Mouse (Mus musculus): ENCODE data around the gene Lsamp. TPM values are rescaled to one million over a fixed set of nuclear protein-coding genes. Genes with fewer than 3 reads are reported as not detected.

Gene Lsamp
- polyA plus RNA-seq, 1 experiment from 2014 or later, result 0.20 TPM

DNA sequence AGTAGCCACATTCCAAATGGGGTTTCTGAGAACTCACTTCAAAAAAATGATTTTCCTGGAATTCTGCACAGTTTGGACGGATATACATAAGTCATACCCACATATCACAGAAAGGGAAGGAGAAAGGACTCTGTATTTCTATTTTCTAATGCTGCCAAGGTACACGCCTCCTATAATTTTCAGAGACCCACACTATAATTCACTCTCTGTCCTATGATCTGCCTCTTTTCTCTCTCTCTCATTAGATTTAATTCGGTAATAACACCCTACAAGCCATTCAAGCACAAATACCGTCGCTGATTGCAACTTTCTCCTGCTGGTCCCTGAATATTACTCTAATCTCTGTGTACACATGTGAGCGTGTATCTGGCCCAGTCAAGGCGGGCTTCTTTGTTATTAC is 311.1 kb downstream of the Lsamp start:
- no peak overlapping the region for H3K4me3 ChIP-seq (ENCODE audit: low read depth, low read length)
- 77% methylated on average over 7 of the region's 7 CpGs for WGBS
- ATAC-seq, result no peak

DNA sequence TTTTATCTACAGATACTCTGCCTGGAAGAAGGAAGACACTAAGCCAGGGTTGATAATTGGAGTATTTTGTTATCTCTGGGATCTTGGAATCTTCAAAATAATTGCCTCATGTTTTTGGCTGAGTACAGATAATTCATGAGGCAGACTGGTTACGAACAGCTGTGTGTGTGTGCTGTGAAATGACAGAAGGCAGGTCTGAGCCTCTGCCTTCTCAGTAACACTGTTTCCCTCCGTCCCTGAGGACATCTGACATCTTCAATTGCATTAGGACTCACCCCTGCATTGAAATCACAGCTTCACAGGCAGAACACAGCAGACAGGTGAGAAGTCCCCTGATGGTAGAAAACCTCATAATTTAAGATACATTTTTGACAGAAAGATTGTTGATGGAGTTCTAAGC is 323.5 kb downstream of the Lsamp start:
- Histone ChIP-seq H3K36me3 (ENCODE audit: insufficient read depth, low read length) (no peaks in the 10 kb centered on the region), H3K4me1 (ENCODE audit: insufficient read depth, low read depth, low read length) (no peaks in the 10 kb centered on the region), H3K9ac (replicated peaks; ENCODE audit: low read depth) (no peak overlapping the region), H3K4me2 (replicated peaks; ENCODE audit: low read depth, low read length) (no peak overlapping the region), H3K4me3 (ENCODE audit: low read depth, low read length) (no peak overlapping the region), H3K27ac (ENCODE audit: low read length) (no peak overlapping the region), H3K9me3 (ENCODE audit: low read length) (no peaks in the 10 kb centered on the region), H3K27me3 (replicated peaks; ENCODE audit: insufficient read depth, low read length) (no peaks in the 10 kb centered on the region)
- DNase-seq (ENCODE audit: low spot score) (no peak), ATAC-seq (no peak)
- 49% methylated on average over 2 of the region's 2 CpGs for WGBS
- TF ChIP-seq EP300 (IDR thresholded peaks at IDR 0.05), result no peak
- no peak for TF ChIP-seq CTCF (IDR thresholded peaks at IDR 0.05)

More for the DNA sequence above, 311.1 kb downstream of the Lsamp start:
- Histone ChIP-seq H3K9ac (replicated peaks; ENCODE audit: low read depth) (no peak overlapping the region), H3K36me3 (ENCODE audit: insufficient read depth, low read length) (no peaks in the 10 kb centered on the region), H3K27ac (ENCODE audit: low read length) (no peak overlapping the region), H3K4me2 (replicated peaks; ENCODE audit: low read depth, low read length) (no peak overlapping the region), H3K4me1 (ENCODE audit: insufficient read depth, low read depth, low read length) (no peaks in the 10 kb centered on the region), H3K27me3 (replicated peaks; ENCODE audit: insufficient read depth, low read length) (no peaks in the 10 kb centered on the region), H3K9me3 (ENCODE audit: low read length) (no peaks in the 10 kb centered on the region)
- DNase-seq (ENCODE audit: low spot score), result no peak
- no peak for TF ChIP-seq CTCF (IDR thresholded peaks at IDR 0.05)
- TF ChIP-seq EP300 (IDR thresholded peaks at IDR 0.05), result no peak

GRCm38 (mm10) chr16:40316199-40316598 is 332.0 kb downstream of the Lsamp start:
- H3K4me2 ChIP-seq (replicated peaks; ENCODE audit: low read depth, low read length), result no peak overlapping the region
- no peak overlapping the region for H3K27ac ChIP-seq (ENCODE audit: low read length)
- no peaks in the 10 kb centered on the region for H3K27me3 ChIP-seq (replicated peaks; ENCODE audit: insufficient read depth, low read length)
- no peaks in the 10 kb centered on the region for H3K9me3 ChIP-seq (ENCODE audit: low read length)
- 86% methylated on average over 2 of the region's 2 CpGs for WGBS
- no peak overlapping the region for H3K9ac ChIP-seq (replicated peaks; ENCODE audit: low read depth)
- no peaks in the 10 kb centered on the region for H3K4me1 ChIP-seq (ENCODE audit: insufficient read depth, low read depth, low read length)
- no peaks in the 10 kb centered on the region for H3K36me3 ChIP-seq (ENCODE audit: insufficient read depth, low read length)
- ATAC-seq (no peak), DNase-seq (ENCODE audit: low spot score) (no peak)
- TF ChIP-seq EP300 (IDR thresholded peaks at IDR 0.05) (no peak), CTCF (IDR thresholded peaks at IDR 0.05) (no peak)
- no peak overlapping the region for H3K4me3 ChIP-seq (ENCODE audit: low read depth, low read length)

GRCm38 (mm10) chr16:40324811-40325210 is 340.6 kb downstream of the Lsamp start:
- Histone ChIP-seq H3K27ac (ENCODE audit: low read length) (no peak overlapping the region), H3K4me2 (replicated peaks; ENCODE audit: low read depth, low read length) (no peak overlapping the region), H3K36me3 (ENCODE audit: insufficient read depth, low read length) (no peaks in the 10 kb centered on the region), H3K4me3 (ENCODE audit: low read depth, low read length) (no peak overlapping the region), H3K9me3 (ENCODE audit: low read length) (no peaks in the 10 kb centered on the region), H3K4me1 (ENCODE audit: insufficient read depth, low read depth, low read length) (no peaks in the 10 kb centered on the region), H3K27me3 (replicated peaks; ENCODE audit: insufficient read depth, low read length) (no peaks in the 10 kb centered on the region), H3K9ac (replicated peaks; ENCODE audit: low read depth) (no peak overlapping the region)
- DNase-seq (ENCODE audit: low spot score) (no peak), ATAC-seq (no peak)
- WGBS, result 85% methylated on average over 3 of the region's 3 CpGs
- TF ChIP-seq CTCF (IDR thresholded peaks at IDR 0.05) (no peak), EP300 (IDR thresholded peaks at IDR 0.05) (no peak)

DNA sequence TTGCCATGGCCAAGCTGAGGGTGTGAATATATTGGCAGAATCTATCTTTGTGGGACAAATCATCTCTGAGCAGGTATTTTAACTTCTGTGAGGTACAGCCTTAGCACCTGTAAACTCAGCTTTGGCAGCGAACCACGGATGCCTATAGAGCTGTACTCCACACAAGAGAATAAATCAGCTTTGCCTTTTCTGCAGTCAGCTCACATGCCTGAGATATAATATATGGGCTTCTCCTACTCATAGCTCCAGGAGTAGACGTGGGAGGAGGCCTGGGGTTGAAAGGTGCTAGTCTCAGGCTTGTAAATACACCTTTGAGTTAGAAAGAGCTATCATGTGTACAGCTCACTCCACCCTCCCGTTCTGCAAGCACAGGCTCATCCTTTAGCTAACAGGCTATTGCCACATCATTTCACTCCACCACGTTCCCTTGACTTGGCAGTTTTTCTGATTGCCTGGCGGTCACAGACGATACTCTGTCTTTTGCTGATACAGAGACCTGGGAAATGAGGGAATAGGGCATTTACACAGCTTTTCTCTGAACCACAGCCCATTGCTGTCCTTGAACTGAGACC is 344.2 kb downstream of the Lsamp start:
- no peak overlapping the region for H3K4me3 ChIP-seq (ENCODE audit: low read depth, low read length)
- TF ChIP-seq EP300 (IDR thresholded peaks at IDR 0.05), result no peak
- no peak for TF ChIP-seq CTCF (IDR thresholded peaks at IDR 0.05)
- no peaks in the 10 kb centered on the region for H3K4me1 ChIP-seq (ENCODE audit: insufficient read depth, low read depth, low read length)
- H3K4me2 ChIP-seq (replicated peaks; ENCODE audit: low read depth, low read length), result no peak overlapping the region
- no peak overlapping the region for H3K9ac ChIP-seq (replicated peaks; ENCODE audit: low read depth)
- H3K27me3 ChIP-seq (replicated peaks; ENCODE audit: insufficient read depth, low read length), result no peaks in the 10 kb centered on the region
- no peaks in the 10 kb centered on the region for H3K36me3 ChIP-seq (ENCODE audit: insufficient read depth, low read length)
- WGBS, result 60% methylated on average over 7 of the region's 7 CpGs
- ATAC-seq (no peak), DNase-seq (ENCODE audit: low spot score) (no peak)
- H3K9me3 ChIP-seq (ENCODE audit: low read length), result no peaks in the 10 kb centered on the region
- no peak overlapping the region for H3K27ac ChIP-seq (ENCODE audit: low read length)

- Histone ChIP-seq H3K36me3 (ENCODE audit: insufficient read depth, low read length) (no peaks in the 10 kb centered on the region), H3K9me3 (ENCODE audit: low read length) (no peaks in the 10 kb centered on the region), H3K27ac (ENCODE audit: low read length) (no peak overlapping the region), H3K4me3 (ENCODE audit: low read depth, low read length) (no peak overlapping the region), H3K9ac (replicated peaks; ENCODE audit: low read depth) (no peak overlapping the region), H3K4me2 (replicated peaks; ENCODE audit: low read depth, low read length) (no peak overlapping the region), H3K27me3 (replicated peaks; ENCODE audit: insufficient read depth, low read length) (no peaks in the 10 kb centered on the region), H3K4me1 (ENCODE audit: insufficient read depth, low read depth, low read length) (no peaks in the 10 kb centered on the region)
- WGBS, result 82% methylated on average over 5 of the region's 5 CpGs
- no peak for DNase-seq (ENCODE audit: low spot score)
- no peak for ATAC-seq
- no peak for TF ChIP-seq EP300 (IDR thresholded peaks at IDR 0.05)
- no peak for TF ChIP-seq CTCF (IDR thresholded peaks at IDR 0.05)
Observed at GRCm38 (mm10) chr16:40369677-40370076, 385.5 kb downstream of the Lsamp start.

DNA sequence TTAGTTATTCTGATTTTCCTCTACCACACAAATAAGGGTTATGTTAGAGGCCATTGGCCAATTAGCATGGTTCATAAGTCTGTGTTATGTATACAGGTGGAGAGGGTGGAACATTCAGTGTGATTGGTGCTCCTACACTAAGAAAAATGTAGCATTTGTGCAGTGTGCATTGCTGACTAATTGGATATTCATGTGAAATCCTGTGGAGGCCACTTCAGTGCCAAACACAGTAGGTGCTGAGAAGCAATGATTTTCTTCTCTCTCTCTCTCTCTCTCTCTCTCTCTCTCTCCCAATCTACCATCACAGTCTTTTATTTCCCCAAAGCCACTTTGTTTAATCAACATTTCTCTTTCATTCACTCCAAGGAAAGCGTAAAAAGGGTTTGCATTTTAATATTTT is 387.1 kb downstream of the Lsamp start:
- ATAC-seq (no peak), DNase-seq (ENCODE audit: low spot score) (no peak)
- no peaks in the 10 kb centered on the region for H3K4me1 ChIP-seq (ENCODE audit: insufficient read depth, low read depth, low read length)
- no peak overlapping the region for H3K4me3 ChIP-seq (ENCODE audit: low read depth, low read length)
- 90% methylated on average over 1 of the region's 1 CpGs for WGBS
- no peaks in the 10 kb centered on the region for H3K9me3 ChIP-seq (ENCODE audit: low read length)
- no peak overlapping the region for H3K4me2 ChIP-seq (replicated peaks; ENCODE audit: low read depth, low read length)
- H3K9ac ChIP-seq (replicated peaks; ENCODE audit: low read depth), result no peak overlapping the region
- TF ChIP-seq EP300 (IDR thresholded peaks at IDR 0.05) (no peak), CTCF (IDR thresholded peaks at IDR 0.05) (no peak)
- no peaks in the 10 kb centered on the region for H3K36me3 ChIP-seq (ENCODE audit: insufficient read depth, low read length)
- H3K27me3 ChIP-seq (replicated peaks; ENCODE audit: insufficient read depth, low read length), result no peaks in the 10 kb centered on the region
- no peak overlapping the region for H3K27ac ChIP-seq (ENCODE audit: low read length)
